Mouse (Mus musculus) hindbrain, embryonic 14.5 days (tissue): ENCODE data around the gene Klk12. TPM values are rescaled to one million over a fixed set of nuclear protein-coding genes. Genes with fewer than 3 reads are reported as not detected.

Experiments used
- ATAC-seq: fragments of 200-750 bp; cut with Nextera tagmentation; 2 replicates; pipeline ENCODE4 v1.8.0; 2017; ENCODE audit warnings: moderate number of reproducible peaks, mild to moderate bottlenecking, moderate TSS enrichment, moderate library complexity; ENCODE audit not compliant: low FRiP score
- DNase-seq: peaks from one replicate; pipeline ENCODE4 v3.0.0-alpha.2; 2015; ENCODE audit warnings: low spot score
- H3K27ac ChIP-seq: fragments of 300-500 bp; sonication (generic); 2 replicates; pipeline ENCODE4 v1.5.1; 2014; ENCODE audit warnings: mild to moderate bottlenecking, moderate library complexity
- H3K27me3 ChIP-seq: fragments of 300-500 bp; sonication (generic); 2 replicates; pipeline ENCODE4 v1.6.1; 2014; ENCODE audit warnings: mild to moderate bottlenecking, low read length, mixed read lengths; ENCODE audit not compliant: control insufficient read depth, insufficient read depth
- H3K36me3 ChIP-seq: fragments of 300-500 bp; sonication (generic); replicated peaks from 2 replicates; pipeline ENCODE4 v1.6.1; 2014; ENCODE audit not compliant: control insufficient read depth, insufficient read depth
- H3K4me1 ChIP-seq: fragments of 300-500 bp; sonication (generic); replicated peaks from 2 replicates; pipeline ENCODE4 v1.6.1; 2014; ENCODE audit warnings: antibody characterized with exemption, low read length, mixed read lengths; ENCODE audit not compliant: control insufficient read depth, insufficient read depth
- H3K4me2 ChIP-seq: fragments of 300-500 bp; sonication (generic); replicated peaks from 2 replicates; pipeline ENCODE4 v1.6.1; 2014; ENCODE audit warnings: mild to moderate bottlenecking, moderate library complexity
- H3K4me3 ChIP-seq: fragments of 300-500 bp; sonication (generic); replicated peaks from 2 replicates; pipeline ENCODE4 v1.5.1; 2014; ENCODE audit warnings: mild to moderate bottlenecking, low read length
- H3K9ac ChIP-seq: fragments of 300-500 bp; sonication (generic); 2 replicates; pipeline ENCODE4 v1.6.1; 2014
- H3K9me3 ChIP-seq: fragments of 300-500 bp; sonication (generic); 2 replicates; pipeline ENCODE4 v1.6.1; 2016; ENCODE audit warnings: low read length; ENCODE audit not compliant: control insufficient read depth
- WGBS: fragments of 180-500 bp; shearing (Covaris S2); extraction: QIAGEN DNeasy Blood & Tissue Kit; methylation state at CpG from one replicate; pipeline ENCODE4 v1.1.7; 2014; 5-methylcytosine and 5-hydroxymethylcytosine counted together
- polyA plus RNA-seq: library from polyadenylated mRNA; unstranded; fragments of >200 nt; fragmentation: Nextera tagmentation; extraction: Ambion mirVana; gene quantifications from 2 replicates; pipeline ENCODE4 v1.2.1, GENCODE M21; 2014

The Klk12 gene
- polyA plus RNA-seq, 1 experiment from 2014 or later, result not detected

DNA sequence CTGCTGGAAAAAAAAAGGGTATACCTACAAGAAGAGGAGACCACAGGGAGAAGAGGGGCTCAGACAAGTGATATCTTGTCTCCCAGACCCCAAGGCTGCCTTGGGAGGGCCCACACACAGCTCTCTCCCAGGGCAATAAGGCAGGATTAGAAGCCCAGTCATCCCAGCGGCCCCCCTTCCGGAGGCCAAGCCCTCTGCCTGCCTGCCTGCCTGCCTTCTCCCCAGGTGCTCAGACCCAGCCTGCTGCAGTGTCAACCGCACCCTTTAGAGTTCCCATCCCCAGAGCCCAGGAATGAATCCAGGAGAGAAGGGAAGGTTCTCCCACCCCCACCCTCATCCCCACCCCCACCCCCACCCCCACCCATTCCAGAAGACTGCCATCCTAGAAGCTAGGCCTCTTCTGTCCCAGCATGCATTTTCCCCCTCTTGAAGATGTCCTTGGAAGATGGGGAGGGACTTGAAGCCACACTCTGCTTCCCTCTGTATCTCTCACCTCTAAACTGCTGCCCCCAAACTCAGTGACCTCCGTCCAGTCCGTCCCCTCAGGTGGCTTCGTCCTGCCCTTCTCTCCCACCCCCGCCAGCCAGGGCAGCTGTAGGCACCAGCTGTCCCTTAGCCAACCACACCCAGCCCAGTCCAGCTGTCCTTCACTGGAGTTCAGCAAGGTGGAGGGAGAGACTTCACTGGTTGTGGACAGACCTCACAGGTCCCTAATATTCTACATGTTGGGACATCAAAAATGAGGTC lies 6.8 kb downstream of the Klk12 start:
- Histone ChIP-seq H3K9me3 (no peaks in the 10 kb centered on the region), H3K4me1 (no peaks in the 10 kb centered on the region), H3K27me3 (no peaks in the 10 kb centered on the region), H3K36me3 (no peaks in the 10 kb centered on the region), H3K4me3 (no peak overlapping the region), H3K9ac (no peak overlapping the region), H3K27ac (no peak overlapping the region), H3K4me2 (no peak overlapping the region)
- DNase-seq (no peak), ATAC-seq (no peak; the same call in 1 of the 2 replicates)
- 51% methylated on average over 7 of the region's 7 CpGs for WGBS

DNA sequence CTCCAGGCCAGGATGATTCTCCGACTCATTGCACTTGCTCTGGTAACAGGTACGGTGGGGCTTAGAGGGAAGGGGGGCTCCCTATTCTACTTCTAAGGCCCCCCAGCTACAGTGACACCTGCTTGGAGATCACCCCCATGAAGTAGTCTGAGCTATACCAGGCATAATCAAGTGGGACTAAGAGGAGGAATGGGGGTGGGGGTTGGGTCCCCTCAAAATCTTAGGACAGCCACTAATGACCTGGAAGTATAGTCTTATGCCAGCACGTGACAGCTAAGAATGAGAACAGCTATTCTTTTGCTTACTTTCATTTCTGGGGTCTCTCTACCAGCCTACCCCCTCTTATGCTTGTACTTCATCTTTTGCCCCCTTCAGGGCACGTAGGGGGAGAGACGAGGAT lies 7.8 kb downstream of the Klk12 start:
- Histone ChIP-seq H3K27me3 (no peaks in the 10 kb centered on the region), H3K27ac (no peak overlapping the region), H3K4me1 (no peaks in the 10 kb centered on the region), H3K9me3 (no peaks in the 10 kb centered on the region), H3K9ac (no peak overlapping the region), H3K36me3 (no peaks in the 10 kb centered on the region), H3K4me3 (no peak overlapping the region), H3K4me2 (no peak overlapping the region)
- ATAC-seq (no peak), DNase-seq (no peak)
- 94% methylated on average over 5 of the region's 5 CpGs for WGBS

DNA sequence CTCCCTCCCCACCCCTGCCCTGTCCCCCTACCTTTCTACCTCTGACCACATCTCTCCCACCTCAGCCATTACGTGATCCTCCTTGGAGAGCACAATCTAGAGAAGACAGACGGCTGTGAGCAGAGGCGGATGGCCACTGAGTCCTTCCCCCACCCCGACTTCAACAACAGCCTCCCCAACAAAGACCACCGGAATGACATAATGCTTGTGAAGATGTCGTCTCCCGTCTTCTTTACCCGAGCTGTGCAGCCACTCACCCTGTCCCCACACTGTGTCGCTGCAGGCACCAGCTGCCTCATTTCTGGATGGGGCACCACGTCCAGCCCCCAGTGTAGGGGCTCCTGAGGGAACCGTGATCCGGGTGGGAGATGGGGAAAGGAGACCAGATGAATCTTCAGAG lies 8.7 kb downstream of the Klk12 start:
- no peak overlapping the region for H3K27ac ChIP-seq
- no peaks in the 10 kb centered on the region for H3K9me3 ChIP-seq
- no peaks in the 10 kb centered on the region for H3K4me1 ChIP-seq
- no peak overlapping the region for H3K4me3 ChIP-seq
- H3K36me3 ChIP-seq, result no peaks in the 10 kb centered on the region
- ATAC-seq, result no peak
- no peak for DNase-seq
- no peaks in the 10 kb centered on the region for H3K27me3 ChIP-seq
- H3K4me2 ChIP-seq, result no peak overlapping the region
- 90% methylated on average over 12 of the region's 12 CpGs for WGBS
- H3K9ac ChIP-seq, result no peak overlapping the region

DNA sequence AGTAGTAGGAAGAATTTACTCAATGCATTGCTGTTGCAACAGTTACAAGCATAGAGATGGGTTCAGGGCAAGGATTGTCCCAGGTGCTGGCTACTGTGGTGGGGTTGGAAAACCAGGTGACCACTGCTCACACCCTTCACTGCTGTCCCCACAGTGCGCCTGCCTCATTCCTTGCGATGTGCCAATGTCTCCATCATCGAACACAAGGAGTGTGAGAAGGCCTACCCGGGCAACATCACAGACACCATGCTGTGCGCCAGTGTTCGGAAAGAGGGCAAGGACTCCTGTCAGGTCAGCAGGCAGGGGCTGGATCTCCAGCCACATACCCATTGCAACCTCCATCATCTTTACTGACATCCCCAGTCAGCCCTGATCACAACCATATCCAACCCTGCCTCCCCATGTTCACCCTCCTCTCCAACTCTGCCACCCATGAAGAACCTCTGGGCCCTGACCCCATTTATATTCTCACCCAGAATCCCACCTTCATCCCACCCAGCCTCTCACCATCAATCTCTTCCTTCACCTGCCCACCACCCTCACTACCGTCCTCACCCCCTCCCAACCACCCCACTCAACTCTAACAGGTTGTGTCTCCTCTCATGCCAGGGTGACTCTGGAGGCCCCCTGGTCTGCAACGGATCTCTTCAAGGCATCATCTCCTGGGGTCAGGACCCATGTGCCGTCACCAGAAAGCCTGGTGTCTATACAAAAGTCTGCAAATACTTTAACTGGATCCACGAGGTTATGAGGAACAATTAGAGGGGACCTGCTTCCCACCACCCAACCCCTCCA lies 9.7 kb downstream of the Klk12 start:
- Histone ChIP-seq H3K4me3 (no peak overlapping the region), H3K27me3 (0 out of 2 replicates have a peak, but pooled peaks cover 5% of the 10 kb centered on the region), H3K9ac (no peak overlapping the region), H3K4me2 (no peak overlapping the region), H3K27ac (no peak overlapping the region), H3K9me3 (no peaks in the 10 kb centered on the region), H3K36me3 (no peaks in the 10 kb centered on the region), H3K4me1 (no peaks in the 10 kb centered on the region)
- DNase-seq (no peak), ATAC-seq (no peak)
- WGBS, result 92% methylated on average over 10 of the region's 10 CpGs

DNA sequence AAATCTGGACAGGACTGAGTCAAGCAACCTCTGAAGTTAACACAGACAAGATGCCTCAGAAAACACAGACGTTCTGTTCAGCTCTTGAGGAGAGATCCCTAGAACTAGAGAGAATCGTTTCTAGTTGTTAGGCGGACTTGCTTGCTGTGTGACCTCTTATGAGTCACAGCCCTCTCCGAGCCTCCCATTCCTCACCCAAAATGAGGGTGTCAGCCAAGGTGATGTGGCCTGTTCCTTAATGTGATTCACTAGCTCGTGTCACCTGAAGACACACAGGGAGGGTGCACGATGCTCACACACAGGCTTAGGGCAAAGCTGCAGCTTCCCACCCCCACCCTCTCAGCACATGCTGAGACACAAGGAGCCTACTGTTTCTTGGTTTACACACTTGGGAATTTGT lies 11.5 kb downstream of the Klk12 start:
- no peak overlapping the region for H3K27ac ChIP-seq
- 78% methylated on average over 6 of the region's 6 CpGs for WGBS
- 0 out of 2 replicates have a peak, but pooled peaks cover 9% of the 10 kb centered on the region for H3K27me3 ChIP-seq
- no peak overlapping the region for H3K9ac ChIP-seq
- no peak for DNase-seq
- H3K4me2 ChIP-seq, result no peak overlapping the region
- no peak overlapping the region for H3K4me3 ChIP-seq
- no peaks in the 10 kb centered on the region for H3K4me1 ChIP-seq
- no peaks in the 10 kb centered on the region for H3K9me3 ChIP-seq
- H3K36me3 ChIP-seq, result no peaks in the 10 kb centered on the region
- no peak for ATAC-seq

DNA sequence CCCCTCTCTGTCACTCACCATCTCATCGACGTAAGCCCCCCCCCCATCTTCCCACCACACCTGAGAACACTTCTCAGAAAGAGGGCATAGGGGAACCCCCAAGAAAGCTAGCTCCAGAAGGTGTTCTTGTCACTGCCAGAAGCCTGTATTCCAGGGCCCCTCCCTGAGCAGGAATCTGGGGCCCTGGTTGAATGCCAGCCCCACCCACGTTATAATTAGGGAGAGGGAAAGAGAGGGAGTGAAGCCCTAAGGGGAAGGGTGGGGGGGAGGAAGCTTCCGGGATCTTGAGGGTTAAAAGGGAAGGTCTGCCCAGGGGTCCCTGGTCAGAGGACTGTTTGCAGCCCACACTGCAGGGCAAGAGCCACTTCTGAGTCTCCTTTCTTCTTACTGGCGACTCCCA lies 12.0 kb downstream of the Klk12 start, which contains the start of gene Klk10:
Gene Klk10, plus strand, starts transcription at position 290 of the 400 bp plus-strand sequence.
- no peak for ATAC-seq

DNA sequence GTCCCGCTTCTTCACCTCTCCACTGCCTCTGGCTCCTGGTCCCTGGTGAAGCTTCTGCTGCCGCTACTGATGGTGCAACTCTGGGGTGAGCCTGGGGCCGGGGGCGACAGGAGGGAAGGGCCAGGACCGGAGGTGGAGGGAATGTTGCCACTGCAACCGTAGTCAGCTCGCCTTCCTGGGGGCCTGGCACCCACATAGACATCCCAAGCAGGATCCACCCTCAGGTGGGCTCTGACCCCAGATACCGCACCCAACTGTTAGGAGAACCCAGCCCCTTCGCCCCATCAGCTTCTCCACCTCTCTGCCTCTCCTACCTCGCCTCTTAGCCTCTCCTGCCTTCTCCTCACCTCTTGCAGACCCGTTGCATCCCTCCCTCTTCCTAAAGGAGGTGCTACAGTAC lies 12.8 kb downstream of the Klk12 start:
- Histone ChIP-seq H3K9ac (no peak overlapping the region), H3K9me3 (no peaks in the 10 kb centered on the region), H3K27me3 (0 out of 2 replicates have a peak, but pooled peaks cover 9% of the 10 kb centered on the region), H3K4me3 (no peak overlapping the region), H3K4me1 (no peaks in the 10 kb centered on the region), H3K4me2 (no peak overlapping the region), H3K27ac (no peak overlapping the region), H3K36me3 (no peaks in the 10 kb centered on the region)
- ATAC-seq (no peak), DNase-seq (no peak)
- 94% methylated on average over 11 of the region's 11 CpGs for WGBS

More for the DNA sequence above, 12.0 kb downstream of the Klk12 start, which contains the start of gene Klk10:
- Histone ChIP-seq H3K27me3 (0 out of 2 replicates have a peak, but pooled peaks cover 9% of the 10 kb centered on the region), H3K9ac (no peak within 1 kb of the TSS), H3K4me2 (no peak within 1 kb of the TSS), H3K9me3 (no peaks in the 10 kb centered on the region), H3K4me3 (no peak within 1 kb of the TSS), H3K4me1 (no peaks in the 10 kb centered on the region), H3K36me3 (no peaks in the 10 kb centered on the region), H3K27ac (no peak within 1 kb of the TSS)
- no peak for DNase-seq
- WGBS, result 68% methylated on average over 5 of the region's 5 CpGs

DNA sequence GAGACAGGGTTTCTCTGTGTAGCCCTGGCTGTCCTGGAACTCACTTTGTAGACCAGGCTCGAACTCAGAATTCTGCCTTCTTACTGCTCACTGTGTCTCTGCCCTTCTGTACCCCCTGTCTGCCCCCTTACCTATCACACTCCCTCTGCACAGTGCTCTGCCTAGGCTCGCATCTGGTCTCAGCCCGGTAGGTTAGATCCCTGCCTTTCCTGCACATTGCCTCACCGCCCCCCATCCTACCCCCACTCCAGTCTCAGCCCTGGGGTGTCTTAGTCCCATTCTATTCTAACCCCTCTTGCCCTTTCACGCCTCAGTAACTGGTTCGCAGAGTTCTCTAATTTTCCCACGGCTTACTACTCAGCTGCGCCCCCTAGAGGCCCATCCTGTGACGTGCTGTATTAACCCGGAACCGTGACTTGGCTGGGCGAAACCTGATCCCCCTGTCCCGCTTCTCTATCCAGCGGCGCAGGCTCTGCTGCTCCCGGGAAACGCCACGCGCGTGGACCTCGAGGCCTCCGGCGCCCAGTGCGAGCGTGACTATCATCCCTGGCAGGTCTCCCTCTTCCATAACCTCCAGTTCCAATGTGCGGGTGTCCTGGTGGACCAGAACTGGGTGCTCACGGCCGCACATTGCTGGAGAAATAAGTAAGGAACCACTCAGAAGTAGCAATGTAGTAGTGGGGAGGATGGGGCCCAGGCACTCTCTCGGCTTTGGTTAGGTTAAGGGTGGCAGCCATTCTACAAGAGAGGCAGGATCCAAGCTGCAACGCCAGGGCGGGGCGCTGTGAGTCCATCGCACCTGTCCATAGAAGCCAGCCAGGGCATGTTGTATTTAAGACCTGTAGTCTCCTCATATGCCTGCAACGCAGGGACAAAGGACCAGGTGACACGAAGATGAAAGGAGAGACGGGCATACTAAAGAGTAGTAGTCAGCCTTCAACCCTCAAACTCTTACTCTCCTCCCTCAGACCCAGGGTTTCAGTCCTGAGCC lies 13.9 kb downstream of the Klk12 start:
- Histone ChIP-seq H3K4me1 (no peaks in the 10 kb centered on the region), H3K9me3 (no peaks in the 10 kb centered on the region), H3K4me2 (peak overlapping the region; percentile 57), H3K4me3 (peak overlapping the region; percentile 19), H3K36me3 (no peaks in the 10 kb centered on the region), H3K27ac (no peak overlapping the region), H3K9ac (peak overlapping the region; percentile 50), H3K27me3 (0 out of 2 replicates have a peak, but pooled peaks cover 9% of the 10 kb centered on the region)
- ATAC-seq (peak; percentile 72), DNase-seq (peak; percentile 88)
- WGBS, result 11% methylated on average over 36 of the region's 36 CpGs
